Mouse (Mus musculus) spleen, postnatal 14 days (tissue): ENCODE measurements around the gene Trf.

ENCODE experiments used
- DNase-seq, 2 experiments: peaks; one replicate each; pipeline ENCODE4 v3.0.0; 2021 to 2022; ENCODE audit warnings: low spot score in 2 of 2

The Trf gene

DNA sequence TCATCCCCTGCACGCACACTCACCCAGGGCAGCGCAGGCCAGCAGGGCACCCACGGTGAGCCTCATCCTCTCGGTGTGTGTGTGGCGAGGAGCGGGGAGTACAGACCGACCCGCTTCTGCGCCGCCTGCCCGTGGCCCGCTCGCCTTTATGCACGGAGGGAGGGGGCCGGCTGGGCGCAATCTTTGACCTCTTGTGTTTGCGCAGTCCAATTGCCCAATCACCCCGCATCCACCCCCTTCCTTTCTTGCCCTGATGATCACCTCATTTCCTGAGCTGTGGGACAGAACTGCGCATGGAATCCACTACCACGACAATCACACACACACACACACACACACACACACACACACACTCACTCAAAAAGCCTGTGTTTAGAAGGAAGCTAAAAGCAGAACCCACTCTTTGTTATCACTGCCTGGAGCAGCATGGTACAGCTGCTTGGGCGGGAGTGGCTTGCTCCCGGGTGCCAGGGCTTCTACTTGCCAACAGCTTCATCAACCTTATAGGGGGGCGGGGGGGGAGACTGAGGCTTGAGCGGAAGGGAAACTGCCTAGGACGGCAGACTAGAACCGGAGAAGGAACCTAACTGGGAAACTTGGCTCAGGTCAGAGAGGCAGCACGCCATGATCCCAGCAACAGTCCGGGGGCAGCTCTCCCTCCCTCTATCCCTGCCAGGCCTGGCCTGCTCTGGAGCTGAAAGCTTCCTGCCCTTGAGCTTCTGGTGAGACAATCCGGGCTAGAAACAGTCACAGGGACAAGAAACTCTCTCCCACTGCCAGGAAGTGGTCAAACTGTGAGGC lies at the start of gene Trf, which contains the start of gene Gm20425:
Gene Trf (minus strand): TSS at position 294 of the 801 bp plus-strand sequence.
Gene Gm20425 (minus strand): TSS at position 157 of the 801 bp plus-strand sequence.
- DNase-seq, result no peak

DNA sequence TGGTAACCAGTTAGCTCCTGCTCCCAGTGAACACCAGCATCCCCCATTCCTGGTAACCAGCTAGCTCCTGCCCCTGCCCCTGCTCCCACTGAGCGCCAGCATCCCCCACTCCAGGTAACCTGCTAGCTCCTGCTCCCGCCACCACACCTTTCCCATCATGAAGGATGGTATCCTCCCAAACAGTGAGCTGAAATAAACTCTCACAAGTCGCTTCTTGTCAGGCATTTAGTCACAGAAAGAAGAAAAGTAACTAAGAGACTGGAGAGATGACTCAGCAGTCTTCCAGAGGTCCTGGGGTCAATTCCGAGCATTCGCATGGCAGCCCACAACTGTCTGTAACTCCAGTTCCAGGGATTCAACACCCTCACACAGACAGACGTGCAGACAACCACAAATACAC lies 46.6 kb upstream of the Trf start:
- no peak for DNase-seq

DNA sequence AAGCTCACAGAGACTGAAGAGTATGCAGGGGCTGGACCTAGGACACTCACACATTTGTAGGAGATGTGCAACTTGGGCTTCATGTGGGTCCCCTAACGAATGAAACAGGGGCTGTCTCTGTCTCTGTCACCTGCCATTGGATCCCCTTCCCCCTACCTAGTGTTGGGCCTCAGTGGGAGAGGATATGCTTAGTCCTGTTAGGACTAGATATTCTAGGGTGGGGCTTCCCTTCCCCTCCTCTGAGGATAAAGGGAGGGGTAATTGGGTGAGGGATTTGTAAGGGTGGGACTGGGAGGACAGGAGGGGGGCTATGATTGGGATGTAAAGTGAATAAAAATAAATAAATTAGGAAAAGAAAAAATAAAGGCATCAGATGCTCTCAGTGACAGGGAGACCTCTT lies 45.4 kb upstream of the Trf start:
- DNase-seq, result no peak

DNA sequence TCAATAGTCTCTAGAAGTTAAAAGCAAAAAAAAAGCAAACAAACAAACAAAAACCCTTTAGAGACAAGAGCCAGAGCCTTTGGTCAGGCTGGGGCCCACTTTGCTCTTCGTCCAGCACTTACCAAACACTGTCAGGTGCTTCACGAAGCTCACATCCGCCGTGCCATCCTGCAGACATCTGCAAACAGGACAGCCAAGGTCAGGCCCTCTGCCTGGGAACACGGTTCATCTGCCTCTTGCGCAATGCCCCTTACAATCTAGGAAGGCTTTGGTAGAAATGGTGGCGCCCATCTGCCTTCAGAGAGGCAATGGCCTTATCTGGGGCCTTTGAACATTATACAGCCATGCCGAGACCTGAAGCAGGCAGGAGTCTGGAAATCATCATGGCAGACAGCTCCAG lies 44.6 kb upstream of the Trf start:
- DNase-seq, result no peak

DNA sequence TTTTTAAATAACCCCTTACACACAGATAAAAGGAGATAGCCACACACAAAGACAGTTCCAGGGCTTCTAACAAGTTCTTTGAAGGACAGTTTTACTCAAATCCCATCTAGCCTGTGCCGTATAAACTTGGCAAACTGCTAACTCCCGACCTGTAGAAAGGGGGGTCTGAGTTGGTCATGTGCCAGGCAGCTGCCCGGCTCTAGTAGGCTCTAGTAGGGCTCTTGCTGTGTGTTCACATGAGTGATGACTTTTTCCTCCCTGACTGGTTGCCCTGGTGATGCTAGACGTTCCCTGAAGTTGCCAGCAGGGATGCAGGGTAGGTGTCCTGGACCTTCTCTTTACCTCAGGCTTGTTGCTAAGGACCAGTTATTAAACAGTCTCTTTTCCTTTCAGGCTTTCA lies 40.9 kb upstream of the Trf start:
- DNase-seq, result no peak

DNA sequence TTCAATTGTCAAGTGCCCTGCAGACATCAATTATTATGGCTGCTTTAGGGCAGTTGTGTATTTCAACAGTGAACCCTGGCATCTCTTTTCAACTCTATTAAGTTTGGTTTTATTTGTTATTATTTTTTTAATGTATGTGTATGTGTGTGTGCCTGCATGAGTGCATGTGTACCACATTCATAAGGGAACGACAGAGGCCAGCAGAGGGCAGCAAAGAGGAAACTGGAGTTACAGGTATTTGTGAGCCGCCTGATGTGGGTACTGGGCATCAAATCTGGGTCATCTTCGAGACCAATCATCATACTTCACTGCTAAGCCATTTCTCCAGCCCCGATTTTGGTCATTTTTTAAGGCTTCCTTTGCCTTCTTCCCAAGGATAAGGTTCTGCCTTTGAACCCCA lies 35.5 kb upstream of the Trf start:
- no peak for DNase-seq

DNA sequence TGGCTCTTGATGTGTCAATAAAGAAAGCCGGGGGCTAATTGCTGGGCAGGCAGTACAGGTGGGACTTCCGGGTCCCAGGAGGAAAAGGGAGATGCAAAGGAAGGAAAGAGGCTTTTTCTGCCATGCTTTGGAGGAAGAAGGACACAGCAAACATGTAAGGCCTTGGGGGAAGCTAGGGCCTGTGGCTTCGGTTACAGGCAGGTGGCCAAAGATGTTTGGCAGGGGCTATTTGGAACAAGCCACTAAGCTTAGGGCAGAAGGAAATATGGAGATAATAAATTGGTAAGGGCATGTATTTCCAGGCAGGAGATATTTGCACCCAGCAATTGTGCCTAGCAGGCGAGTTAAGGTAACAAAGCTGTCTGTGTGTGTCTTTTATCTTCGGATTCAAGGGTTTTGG lies 22.7 kb upstream of the Trf start:
- no peak for DNase-seq

DNA sequence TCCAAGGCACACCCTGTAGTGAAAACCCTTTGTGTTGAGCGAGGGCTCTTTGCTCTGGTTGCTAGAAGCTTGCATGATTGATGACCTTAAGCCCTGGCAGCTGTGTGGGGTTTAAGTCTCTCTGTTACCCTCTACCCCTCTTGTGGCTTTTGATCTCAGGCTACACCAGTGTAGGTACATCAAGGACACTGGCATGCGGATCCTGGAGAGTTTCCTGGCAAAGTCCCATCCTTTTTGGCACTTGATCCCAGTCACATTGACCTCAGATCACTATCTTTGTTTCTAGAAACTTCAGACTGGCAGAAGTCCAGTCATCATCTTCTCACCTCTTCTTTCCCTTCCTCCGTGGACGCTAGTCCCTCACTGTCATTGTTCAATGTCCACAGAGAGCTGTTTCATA lies 18.4 kb upstream of the Trf start:
- no peak for DNase-seq

DNA sequence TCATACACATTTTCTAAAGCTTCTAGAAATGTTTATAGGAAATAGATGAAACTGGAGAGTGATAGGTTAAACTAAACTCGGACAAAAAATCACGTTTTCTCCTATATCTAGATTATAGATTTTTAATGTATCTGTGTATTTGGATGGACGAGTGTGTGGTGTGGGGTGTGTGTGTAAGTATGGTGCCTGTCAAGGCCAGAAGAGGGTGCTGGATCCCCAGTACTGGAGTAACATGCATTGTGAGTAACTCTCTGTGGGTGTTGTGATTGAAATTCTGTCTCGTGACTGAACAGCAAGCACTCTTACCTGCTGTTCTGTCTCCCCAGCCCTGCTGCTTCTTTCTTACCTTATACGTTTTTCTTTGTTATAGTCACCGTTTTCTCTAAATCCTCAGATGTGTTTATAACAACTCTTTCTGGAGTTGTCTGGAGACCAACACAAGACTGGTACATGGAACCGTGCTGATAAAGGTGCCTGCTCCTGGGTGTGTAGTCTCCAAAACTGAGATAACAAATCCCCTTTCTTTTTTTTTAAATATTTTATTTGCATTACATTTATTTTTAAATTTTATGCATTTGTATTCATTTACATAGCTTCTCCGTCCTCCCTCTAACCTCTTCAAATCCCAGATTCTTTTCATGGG lies 16.4 kb upstream of the Trf start:
- DNase-seq, result no peak

DNA sequence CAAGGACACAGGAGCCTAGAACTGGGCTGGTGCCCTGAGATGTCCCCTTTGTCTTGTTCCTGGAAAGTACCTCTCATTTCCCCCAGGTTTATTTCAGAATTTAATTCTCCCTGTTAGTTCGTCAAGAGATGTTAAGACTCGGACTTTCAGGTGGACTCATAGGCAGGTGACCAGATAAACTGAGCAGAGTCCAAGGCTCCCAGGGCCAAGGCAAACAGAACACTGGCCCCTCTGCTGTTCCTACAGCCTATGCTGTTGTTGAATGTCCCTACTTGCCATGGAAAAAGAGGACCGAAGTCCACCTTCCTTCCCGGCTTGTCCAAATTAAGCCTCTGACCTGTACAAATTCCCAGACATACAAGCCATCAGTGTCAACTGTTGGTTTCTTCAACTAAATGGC lies 13.4 kb upstream of the Trf start:
- no peak for DNase-seq

DNA sequence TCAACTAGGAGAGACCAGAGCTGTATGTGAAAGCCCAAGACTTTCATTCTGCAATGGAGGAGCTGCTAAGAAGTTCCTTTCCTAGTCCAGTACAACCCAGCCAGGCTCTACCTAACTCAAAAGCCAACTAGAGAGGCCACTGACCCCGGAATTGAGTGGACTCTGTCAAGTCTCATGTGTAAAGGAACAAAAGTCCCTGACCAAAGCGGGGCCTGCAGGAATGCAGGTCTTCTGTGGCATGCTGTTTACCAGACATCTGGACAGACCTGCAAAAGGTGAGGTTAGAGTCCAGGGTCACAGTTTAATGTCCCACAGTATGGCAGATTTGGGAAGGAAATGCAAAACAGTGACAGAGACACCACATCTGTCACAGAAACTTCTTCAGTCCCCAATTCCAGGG lies 11.0 kb upstream of the Trf start:
- DNase-seq, result no peak

DNA sequence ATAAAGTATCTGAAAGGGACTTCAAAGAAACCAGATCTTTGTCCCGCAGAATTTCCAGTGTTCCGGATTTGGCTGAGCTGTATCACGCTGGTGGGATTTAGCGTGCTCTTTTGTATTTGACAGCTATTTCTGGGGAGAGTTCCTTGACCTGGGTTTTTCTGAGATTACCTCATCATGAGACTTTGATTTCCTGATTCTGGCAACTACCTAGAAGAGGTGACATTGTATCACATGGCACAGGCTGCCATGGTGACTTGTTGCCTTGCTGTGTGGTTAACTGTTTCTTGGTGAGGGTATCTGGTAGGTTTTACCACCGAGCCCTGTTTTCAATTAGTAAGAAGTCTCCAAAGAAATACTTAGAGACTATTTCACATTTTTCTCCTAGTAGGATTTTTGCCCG lies 9.2 kb upstream of the Trf start:
- no peak for DNase-seq

DNA sequence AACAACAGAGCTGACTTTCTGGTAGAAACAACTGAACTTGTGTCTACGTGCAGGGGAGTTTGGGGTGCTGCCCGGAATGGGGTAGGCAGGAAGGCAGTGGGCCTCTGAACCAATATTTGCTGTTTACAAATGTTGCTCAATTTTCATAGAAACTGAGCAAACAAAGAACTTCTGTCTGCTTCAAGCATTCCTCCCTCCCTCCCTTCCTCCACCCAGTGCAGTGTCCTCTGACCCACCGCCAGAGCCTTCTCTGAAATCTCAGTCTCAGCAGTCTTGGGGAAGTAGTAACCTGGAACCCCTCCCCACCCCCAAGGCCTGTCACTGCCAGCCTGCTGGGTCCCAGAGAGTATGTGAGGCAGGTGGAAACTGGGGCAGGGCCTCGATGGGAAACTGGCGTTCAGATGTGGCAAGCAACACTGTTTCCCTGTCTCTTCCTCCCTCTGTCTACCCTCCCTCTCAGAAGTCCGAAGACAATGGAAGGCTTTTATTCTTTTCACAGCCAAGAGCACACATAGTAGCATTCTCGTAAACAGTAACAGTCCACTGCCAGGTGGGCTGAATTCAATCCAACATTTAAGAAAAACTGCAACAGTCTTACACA lies 4.4 kb upstream of the Trf start:
- DNase-seq, result no peak

DNA sequence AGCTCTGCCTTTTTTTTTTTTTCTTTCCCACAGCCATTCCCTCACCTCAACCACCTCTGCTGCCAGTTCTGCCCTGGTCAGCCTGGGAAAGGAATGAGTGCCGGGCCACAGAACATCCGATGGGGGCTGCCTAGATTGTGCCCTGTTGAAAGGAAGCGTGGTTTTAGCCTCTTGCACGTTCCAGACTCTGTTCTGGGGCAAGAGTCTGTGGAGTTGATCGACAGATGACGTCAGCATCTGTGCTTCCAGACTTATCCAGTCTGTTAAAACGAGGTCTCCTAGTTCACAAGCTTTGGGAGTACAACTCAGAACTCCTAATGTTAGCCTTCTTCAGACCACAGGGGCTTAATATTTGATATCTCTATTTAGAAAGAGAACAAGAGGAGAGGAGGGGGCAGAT lies 3.8 kb upstream of the Trf start:
- no peak for DNase-seq

DNA sequence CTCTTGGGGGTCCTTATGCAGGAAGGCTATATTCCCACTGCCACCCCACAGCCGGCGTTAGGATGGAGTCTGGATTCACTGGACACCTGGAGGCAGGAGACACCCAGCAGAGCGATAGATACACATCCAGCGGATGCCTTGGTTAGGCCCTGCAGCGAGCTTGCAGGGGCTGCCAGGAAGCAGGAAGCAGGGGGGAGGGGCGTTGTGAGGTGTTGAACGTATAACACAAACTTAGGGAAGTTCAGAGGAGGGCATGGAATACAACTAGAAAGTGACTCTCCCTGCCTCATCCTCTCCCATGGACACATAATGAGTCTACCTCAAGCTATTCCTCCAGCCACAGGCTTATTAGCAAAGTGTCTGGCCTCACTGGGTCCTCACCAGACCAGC lies 2.8 kb upstream of the Trf start:
- DNase-seq, result no peak

DNA sequence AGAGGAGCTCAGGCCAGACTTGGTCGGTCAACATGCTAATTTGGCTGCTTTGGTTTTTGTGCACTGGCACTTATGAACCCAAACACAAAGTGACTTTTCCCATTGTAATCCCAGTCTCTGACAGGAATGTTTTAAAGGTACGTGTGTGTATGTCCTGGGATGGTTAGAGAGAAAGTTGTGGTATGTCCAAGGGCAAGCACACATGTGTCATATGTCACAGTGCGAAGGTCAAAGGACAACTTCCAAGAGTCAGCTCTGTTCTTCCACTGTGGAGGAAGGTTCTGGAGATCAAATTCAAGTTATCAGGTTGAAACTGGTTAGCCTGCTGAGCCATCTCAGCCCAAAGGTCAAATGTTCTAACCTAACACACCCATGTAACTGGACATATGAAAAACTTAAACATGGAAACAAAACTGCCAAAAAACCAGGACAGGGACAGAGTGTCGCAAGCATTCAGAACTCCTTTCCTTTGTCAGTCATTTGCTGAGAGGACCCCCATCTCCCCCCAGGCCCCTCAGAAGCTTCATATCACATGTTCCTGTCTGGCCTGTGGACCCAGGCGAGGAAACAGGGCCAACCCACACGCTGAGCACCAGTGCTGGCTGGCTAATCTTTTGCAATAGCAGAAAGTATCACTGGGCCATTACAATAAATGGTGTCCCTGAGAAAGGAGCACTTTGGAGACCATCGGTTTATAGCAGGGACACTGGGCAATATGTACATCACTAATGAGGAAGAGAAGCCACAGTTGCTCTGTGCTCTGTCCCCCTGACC lies 2.2 kb upstream of the Trf start:
- no peak for DNase-seq

DNA sequence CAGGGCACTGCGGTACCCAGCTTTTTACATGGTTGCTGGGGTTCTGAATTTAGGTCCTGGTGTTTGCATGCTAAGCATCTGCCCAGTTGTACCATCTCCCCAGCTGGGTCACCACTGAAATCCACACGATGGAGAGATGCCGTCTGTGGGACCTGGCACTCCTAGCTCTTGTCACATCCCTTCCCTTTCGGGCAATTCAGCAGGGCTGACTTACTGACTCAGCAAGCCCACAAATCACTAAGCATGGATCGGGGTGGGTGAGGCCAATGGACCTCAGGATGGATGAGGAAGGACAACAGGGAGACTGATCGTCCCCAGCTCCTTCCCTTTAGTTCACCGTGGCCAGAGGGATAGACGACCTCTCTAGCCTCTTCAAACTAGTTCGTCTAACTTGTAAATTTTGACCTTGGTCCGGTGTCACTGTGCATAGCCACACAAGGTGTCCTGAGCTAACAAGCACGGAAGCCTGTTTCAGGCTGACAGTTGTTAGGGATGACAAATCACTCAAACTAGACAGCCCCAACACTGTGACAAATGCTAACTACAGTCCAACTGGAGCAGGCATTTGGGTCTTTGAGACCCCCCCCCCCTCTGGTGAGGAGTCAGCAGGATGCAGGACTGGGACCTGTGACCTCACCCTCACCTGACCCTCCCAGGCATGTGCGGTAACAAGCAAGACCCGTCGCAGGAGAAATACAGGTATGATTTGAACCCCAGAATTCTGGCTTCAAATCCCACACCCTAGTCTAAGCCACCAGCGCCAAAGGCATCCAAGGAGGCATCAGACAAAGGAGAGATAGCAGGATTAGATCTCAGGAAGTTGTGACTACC lies 992 bp downstream of the Trf start:
- no peak for DNase-seq

DNA sequence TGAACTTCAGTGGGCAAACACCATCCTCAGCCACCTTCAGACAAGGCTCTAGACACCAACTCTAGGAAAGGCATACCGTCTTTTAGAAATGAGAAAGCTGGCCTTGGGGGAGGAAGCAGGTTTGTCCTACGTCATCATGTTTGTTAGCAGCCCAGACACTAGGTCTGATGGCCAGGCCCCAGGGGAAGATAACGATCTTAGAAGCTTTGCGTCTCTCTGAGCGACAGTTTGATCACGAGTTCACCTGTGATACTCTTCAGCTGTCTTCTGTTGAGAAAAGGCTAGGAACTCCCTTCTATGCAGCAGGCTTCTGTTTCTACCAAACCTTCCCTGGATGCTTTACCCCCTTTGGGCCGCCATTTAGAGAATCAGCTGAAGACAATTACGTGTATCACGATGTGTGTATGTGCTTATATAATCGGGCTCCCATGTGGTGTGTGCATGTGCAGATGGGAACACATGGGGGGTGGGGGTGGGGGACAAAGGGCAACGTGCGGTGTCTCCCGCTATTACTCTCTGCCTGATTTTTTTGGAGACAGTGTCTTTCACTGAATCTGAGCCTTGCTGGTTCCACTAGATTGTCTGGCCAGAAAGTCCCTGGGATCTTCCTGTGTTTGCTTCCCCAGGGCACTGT lies 1.8 kb downstream of the Trf start:
- no peak for DNase-seq

DNA sequence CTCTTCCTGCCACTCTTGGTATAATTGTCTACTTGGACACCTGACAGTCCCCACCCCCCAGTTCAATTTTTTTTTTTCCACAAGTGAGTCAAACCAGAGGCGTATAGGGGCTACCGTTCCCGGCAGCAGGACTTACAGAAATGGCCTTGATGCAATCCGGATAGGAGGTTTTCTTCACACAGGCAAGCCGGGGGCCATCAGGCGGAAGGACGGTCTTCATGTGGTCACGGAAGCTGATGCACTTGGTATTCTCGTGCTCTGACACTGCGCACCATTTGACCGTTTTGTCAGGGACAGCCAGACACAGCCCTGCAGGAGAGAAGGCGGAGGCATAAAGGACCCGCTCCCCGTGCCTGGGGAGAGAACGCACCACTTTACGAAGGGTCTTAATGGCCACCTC lies 2.5 kb downstream of the Trf start:
- no peak for DNase-seq

DNA sequence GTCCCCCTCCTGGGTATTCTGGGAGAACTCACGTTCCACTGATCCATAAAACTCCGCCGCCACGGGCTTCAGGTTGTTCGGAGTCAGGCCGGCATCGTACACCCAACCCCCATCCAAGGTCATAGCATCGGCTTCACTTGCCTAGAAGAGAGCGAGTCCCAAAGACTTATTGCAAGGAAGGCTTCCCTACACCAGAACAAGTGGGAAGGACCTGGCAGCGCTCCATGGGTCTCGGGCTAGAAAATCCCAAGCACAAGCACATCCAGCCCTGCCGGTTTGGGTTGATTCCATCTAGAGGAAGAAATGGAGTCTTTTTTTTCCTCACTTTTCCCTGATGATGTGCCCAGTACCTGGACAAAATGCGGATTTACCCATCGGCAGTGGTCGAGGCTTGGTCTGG lies 3.4 kb downstream of the Trf start:
- DNase-seq, result no peak

DNA sequence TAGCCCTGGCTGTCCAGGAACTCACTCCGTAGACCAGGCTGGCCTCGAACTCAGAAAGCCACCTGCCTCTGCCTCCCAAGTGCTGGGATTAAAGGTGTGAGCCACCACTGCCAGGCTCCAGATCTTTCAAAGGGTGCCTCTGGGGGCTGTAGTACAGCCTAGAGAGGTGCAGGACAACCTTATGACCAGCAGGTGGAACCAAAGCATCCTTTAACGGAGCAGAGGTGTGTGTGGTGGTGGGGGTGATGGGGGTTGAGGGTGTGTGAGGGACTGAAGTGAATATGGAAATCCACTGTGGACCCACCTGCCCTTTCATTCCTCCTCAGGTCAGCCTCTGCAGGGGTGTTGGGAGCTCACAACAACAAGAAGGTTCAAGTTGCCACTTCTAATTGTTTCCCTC lies 4.8 kb downstream of the Trf start:
- DNase-seq, result peak in 1 of 2 experiments; percentile 29
